ENCODE assay signal across 7 mouse cellular contexts in the genomic region with DNA sequence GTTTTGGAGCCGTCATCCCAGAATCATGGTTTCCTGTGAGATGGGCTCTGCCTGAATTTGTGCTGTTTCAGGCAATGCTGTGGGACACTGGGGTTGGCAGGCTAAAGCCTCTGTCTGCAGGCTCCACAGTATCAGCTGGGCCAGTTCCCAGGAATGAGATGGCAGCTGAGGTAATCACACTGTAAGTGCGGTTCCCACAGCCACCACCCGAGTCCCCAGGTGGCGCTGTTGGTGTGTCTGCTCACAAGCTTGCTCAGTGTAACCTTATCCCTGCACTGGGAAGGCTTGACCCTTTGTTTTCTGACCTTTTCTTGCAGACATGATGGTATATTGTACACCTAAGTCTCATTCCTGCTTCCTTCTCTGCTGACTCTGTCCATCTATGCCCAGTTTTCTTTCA. TPM values are rescaled to one million over a fixed set of nuclear protein-coding genes. Genes with fewer than 3 reads are reported as not detected.
DNase-seq lines count a peak whose midpoint lies in the region; ATAC-seq and TF ChIP-seq lines count a peak whose summit lies in the region.

No protein-coding gene starts in this region.

- H3K27me3 ChIP-seq in testis, adult 2 months (ENCODE audit: control insufficient read depth, insufficient read depth, low read length), result no peaks in the 10 kb centered on the region
- H3K27me3 ChIP-seq in forebrain, embryonic 14.5 days (replicated peaks; ENCODE audit: control insufficient read depth, insufficient read depth, low read length), result no peaks in the 10 kb centered on the region
- H3K27me3 ChIP-seq in kidney, adult 2 months (replicated peaks; ENCODE audit: control insufficient read depth, insufficient read depth, low read length), result no peaks in the 10 kb centered on the region

- no peak overlapping the region for H3K4me2 ChIP-seq in forebrain, embryonic 14.5 days (ENCODE audit: low read length)

- H3K9me3 ChIP-seq in forebrain, embryonic 14.5 days (replicated peaks; ENCODE audit: control insufficient read depth, low read length), result no peaks in the 10 kb centered on the region

- H3K4me1 ChIP-seq in testis, adult 2 months (ENCODE audit: control insufficient read depth, insufficient read depth, low read length), result no peaks in the 10 kb centered on the region; the same call in 1 of the 2 replicates
- no peaks in the 10 kb centered on the region for H3K4me1 ChIP-seq in bone marrow, adult 2 months (ENCODE audit: control insufficient read depth, insufficient read depth, low read length)
- no peaks in the 10 kb centered on the region for H3K4me1 ChIP-seq in forebrain, embryonic 14.5 days (ENCODE audit: control insufficient read depth, insufficient read depth, low read length)
- H3K4me1 ChIP-seq in kidney, adult 2 months (ENCODE audit: control insufficient read depth, insufficient read depth, low read length), result no peaks in the 10 kb centered on the region

- H3K36me3 ChIP-seq in testis, adult 2 months (ENCODE audit: control insufficient read depth, insufficient read depth, low read length), result no peaks in the 10 kb centered on the region
- H3K36me3 ChIP-seq in forebrain, embryonic 14.5 days (ENCODE audit: control insufficient read depth, insufficient read depth, low read length), result no peaks in the 10 kb centered on the region
- H3K36me3 ChIP-seq in kidney, adult 2 months (ENCODE audit: control insufficient read depth, insufficient read depth, low read length), result no peaks in the 10 kb centered on the region

- WGBS in bone marrow, adult 2 months, result 15% methylated on average over 4 of the region's 4 CpGs
- WGBS in forebrain, embryonic 14.5 days, result 24% methylated on average over 4 of the region's 4 CpGs
- WGBS in kidney, adult 2 months, result 19% methylated on average over 4 of the region's 4 CpGs

- ATAC-seq in forebrain, embryonic 14.5 days, result peak; percentile 74

- peak; percentile 40; the same call in 1 of the 2 replicates for TF ChIP-seq CTCF in testis, adult 2 months (IDR thresholded peaks at IDR 0.05; ENCODE audit: control insufficient read depth, insufficient read depth, insufficient replicate concordance, low read depth, low read length)
- peak; percentile 34; the same call in 1 of the 2 replicates for TF ChIP-seq CTCF in bone marrow, adult 2 months (IDR thresholded peaks at IDR 0.05; ENCODE audit: control insufficient read depth, insufficient read depth, low read length)
- TF ChIP-seq CTCF in kidney, adult 2 months (conservative IDR thresholded peaks at IDR 0.05; ENCODE audit: insufficient read depth, insufficient read length, low read depth, low read length), result peak; percentile 74

- H3K27ac ChIP-seq in testis, adult 2 months (ENCODE audit: control insufficient read depth, insufficient read depth, low read depth, low read length), result no peak overlapping the region
- H3K27ac ChIP-seq in bone marrow, adult 2 months (ENCODE audit: control insufficient read depth, insufficient read depth, low read depth, low read length, poor library complexity), result no peak overlapping the region
- H3K27ac ChIP-seq in forebrain, embryonic 14.5 days (ENCODE audit: low read depth, low read length), result no peak overlapping the region
- H3K27ac ChIP-seq in kidney, adult 2 months (ENCODE audit: insufficient read depth, low read depth, low read length), result no peak overlapping the region

- TF ChIP-seq POLR2A in testis, adult 2 months (IDR thresholded peaks at IDR 0.05; ENCODE audit: control insufficient read depth, low read depth, low read length), result no peak
- no peak for TF ChIP-seq POLR2A in bone marrow, adult 2 months (IDR thresholded peaks at IDR 0.05; ENCODE audit: borderline replicate concordance, control insufficient read depth, low read depth, low read length)
- no peak for TF ChIP-seq POLR2A in kidney, adult 2 months (IDR thresholded peaks at IDR 0.05; ENCODE audit: low read depth, low read length)

- no peak for DNase-seq in testis, postnatal 14 days (ENCODE audit: low spot score)
- peak; percentile 80 for DNase-seq in forebrain, embryonic 14.5 days (ENCODE audit: low spot score)
- peak; percentile 43 for DNase-seq in kidney, adult 2 months
- DNase-seq in lung, postnatal 10 days, result peak; percentile 43
- DNase-seq in right cerebral cortex, postnatal 25 days, result peak; percentile 9

- no peak overlapping the region for H3K9ac ChIP-seq in forebrain, embryonic 14.5 days (ENCODE audit: low read length)

- no peak overlapping the region for H3K4me3 ChIP-seq in testis, adult 2 months (ENCODE audit: control insufficient read depth, low read depth, low read length)
- no peak overlapping the region for H3K4me3 ChIP-seq in bone marrow, adult 2 months (replicated peaks; ENCODE audit: control insufficient read depth, low read depth, low read length)
- no peak overlapping the region for H3K4me3 ChIP-seq in forebrain, embryonic 14.5 days (ENCODE audit: low read depth, low read length)
- H3K4me3 ChIP-seq in kidney, adult 2 months (ENCODE audit: insufficient read depth, low read depth, low read length), result no peak overlapping the region

RNA-seq across cellular contexts. Expression of a gene that starts 24.5 kb away (rescaled TPM):
- polyA plus RNA-seq in testis, adult 2 months (2012; rRNA removed), result 45.8 and 57.4 TPM in 2 replicates
- 1.9 TPM in 1 of 2 replicates, not detected in the other for polyA plus RNA-seq in bone marrow, adult 2 months (2011; ENCODE audit: insufficient read depth, insufficient read length, low replicate concordance, missing spikeins)
- 12.6 and 14.3 TPM in 2 replicates for polyA plus RNA-seq in forebrain, embryonic 14.5 days (2014; fragmentation: Nextera tagmentation; extraction: Ambion mirVana)
- 18.9 and 22.6 TPM in 2 replicates for polyA plus RNA-seq in kidney, adult 2 months (2012; rRNA removed)
